Mouse (Mus musculus) adrenal gland, postnatal 25 days (tissue): ENCODE measurements around the gene Ptprb. TPM values are rescaled to one million over a fixed set of nuclear protein-coding genes. Genes with fewer than 3 reads are reported as not detected.

ENCODE experiments used
- DNase-seq: peaks from one replicate; pipeline ENCODE4 v3.0.0; 2021; ENCODE audit warnings: mixed read lengths
- long read RNA-seq: library from polyadenylated mRNA; stranded (forward); transcript quantifications from one replicate; pipeline ENCODE4 v2.0.0, GENCODE M21; 2021
- total RNA-seq: library from RNA; stranded (reverse); gene quantifications from 2 replicates; pipeline ENCODE4 v1.2.3, GENCODE M21; 2021

Ptprb gene
- total RNA-seq = 32.8 and 42.3 TPM in 2 replicates
- long read RNA-seq, partial matches to known transcripts = 1 of 10 reads
- long read RNA-seq, other reads (novel, unspliced or antisense) = 9 of 10 reads

DNA sequence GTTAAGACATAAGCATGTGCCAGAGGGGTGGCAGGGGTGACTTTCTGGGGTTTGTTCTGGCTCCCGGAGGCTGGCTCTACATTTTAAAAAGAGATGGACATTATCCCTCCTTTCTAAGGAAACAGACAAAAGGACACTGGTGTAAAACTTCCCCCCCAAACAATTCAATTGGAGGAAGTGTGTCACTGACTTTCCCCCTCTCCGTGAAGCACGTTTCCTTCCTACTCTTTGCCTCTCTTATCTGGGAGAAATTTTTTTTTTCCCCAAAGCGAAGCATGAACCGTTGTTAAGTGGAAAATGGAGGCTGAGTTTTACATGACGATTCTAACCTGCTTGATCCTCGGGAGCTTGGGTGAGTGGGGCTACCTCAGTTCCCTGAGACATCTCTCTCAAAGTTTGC, at the start of gene Ptprb:
Gene Ptprb, plus strand, starts transcription at position 244 of the 400 bp plus-strand sequence.
- DNase-seq = no peak

DNA sequence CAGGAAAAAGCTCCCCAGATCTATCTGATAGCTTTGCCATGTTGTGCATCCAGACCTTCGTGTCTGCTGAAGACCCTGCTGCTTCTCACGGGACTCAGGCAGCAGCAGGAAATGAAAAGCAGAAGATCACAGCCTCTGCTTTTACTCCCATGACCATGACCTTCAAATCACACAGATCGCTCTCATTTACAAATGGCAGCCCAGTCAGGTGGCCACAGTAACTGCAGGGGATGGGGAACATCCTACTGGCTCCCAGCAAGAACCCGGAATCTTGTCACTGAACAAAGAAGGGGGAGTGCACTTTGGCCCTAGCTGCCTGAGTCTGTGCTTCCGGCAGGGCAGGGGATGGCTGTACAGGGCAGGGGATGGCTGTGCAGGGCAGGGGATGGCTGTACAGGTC, 40.0 kb upstream of the Ptprb start:
- no peak for DNase-seq

DNA sequence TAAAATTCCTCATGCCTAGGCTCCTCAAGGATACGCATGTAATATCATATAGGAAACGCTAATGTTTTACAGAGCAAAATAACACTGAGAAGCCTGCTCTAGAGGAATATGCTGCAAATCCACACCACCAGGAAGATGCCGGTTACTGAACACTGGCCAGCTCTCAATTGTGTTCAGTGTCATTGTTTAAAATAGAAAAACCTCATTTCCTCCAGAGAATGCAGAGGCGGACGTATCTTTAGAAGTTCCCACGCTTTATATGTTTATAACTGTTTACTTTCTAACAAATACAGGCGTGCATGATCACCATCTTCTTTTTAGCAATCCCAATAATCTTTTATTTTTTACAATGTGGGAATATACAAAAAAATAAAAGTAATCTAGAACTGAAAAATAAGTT, 33.1 kb upstream of the Ptprb start:
- no peak for DNase-seq

DNA sequence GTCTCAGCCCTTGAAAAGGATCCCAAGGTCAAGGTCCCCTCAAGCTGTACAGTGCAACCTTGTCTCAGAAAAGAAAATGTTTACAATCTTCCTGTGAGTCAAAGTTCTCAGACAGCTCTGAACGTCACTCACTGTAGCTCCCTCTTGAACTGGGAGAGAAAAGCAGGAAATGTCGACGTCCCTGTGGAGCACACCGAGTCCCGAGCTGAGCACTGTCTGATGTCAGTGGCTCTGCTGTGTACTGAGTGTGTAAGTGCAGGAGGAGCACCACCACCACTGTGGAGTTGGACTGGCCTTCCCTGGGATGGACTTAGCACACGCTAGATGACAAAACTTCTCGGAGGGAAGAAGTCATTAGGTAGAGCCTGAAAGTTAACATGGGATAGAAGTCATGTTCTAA, 31.9 kb upstream of the Ptprb start:
- no peak for DNase-seq

DNA sequence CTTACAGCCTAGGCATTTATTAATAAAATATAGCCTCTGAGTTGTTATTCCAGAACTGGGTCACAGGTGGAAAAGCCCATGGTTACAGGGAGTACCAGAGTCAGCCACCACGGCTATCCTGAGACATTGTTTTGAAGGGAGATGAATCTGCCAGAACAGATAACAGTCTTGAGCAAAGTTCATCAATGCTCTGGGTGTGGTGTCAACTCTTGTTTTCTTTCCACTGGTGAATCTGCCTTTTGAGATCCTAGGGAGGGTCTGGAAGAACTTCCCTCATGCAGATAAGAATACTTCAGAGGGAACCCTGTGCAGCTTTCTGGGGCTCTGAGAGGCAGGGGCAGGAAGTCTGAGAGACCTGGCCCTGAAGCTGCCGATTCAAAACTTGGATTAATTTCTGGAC, 29.7 kb upstream of the Ptprb start:
- DNase-seq = no peak

DNA sequence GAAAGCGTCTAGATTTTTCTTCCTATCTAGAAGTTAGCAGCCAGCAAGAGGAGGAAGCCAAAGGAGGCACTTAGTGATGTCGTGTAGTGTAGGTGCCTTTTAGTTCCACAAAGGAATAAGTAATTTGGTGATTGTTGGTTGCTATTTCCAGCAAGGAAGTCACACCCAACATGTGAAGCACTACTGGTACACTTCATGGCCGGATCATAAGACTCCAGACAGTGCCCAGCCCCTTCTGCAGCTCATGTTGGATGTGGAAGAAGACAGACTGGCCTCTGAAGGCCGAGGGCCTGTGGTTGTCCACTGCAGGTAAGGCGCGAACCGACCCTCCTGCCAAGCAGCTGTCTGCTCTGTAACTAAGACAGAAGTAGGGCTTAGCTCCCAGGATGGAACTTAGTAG, 22.7 kb upstream of the Ptprb start:
- DNase-seq = no peak

DNA sequence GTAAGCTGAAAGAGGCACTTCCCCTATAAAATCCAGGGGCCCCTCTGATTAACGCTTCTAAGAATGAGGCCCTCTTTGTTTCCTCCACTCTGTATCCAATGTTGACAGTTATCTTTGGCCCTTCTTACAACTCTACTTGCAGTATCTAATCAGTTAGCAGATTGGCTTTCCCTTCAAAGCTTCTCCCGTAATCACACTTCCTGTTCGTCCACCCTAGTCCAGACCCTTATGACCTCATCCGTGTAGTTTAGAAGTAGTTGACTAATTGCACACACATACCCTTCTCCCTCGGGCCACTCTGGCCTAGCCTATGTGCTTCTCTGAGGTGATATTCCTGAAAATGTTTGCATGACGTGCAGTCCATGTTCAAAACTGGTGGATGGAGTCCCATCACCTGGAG, 21.4 kb upstream of the Ptprb start:
- DNase-seq = no peak

DNA sequence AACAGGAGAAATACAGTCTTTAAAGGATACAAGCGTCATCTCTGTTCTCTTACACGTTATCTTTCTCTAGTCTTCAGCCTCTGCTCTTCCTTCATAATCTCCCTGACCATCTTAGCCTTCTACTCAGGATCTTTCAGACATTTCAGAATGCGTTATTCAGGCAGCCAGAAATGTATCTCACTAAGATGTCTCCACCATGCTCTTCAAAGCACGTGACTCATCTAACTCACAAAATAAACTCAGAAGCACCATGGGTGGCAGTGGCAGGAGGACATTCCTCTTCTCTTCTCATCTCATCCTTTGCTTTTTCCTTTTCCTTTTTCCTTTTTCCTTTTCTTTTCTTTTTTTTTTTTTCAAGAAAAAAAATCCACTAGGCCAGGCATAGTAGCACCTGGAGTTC, 16.0 kb upstream of the Ptprb start:
- no peak for DNase-seq

DNA sequence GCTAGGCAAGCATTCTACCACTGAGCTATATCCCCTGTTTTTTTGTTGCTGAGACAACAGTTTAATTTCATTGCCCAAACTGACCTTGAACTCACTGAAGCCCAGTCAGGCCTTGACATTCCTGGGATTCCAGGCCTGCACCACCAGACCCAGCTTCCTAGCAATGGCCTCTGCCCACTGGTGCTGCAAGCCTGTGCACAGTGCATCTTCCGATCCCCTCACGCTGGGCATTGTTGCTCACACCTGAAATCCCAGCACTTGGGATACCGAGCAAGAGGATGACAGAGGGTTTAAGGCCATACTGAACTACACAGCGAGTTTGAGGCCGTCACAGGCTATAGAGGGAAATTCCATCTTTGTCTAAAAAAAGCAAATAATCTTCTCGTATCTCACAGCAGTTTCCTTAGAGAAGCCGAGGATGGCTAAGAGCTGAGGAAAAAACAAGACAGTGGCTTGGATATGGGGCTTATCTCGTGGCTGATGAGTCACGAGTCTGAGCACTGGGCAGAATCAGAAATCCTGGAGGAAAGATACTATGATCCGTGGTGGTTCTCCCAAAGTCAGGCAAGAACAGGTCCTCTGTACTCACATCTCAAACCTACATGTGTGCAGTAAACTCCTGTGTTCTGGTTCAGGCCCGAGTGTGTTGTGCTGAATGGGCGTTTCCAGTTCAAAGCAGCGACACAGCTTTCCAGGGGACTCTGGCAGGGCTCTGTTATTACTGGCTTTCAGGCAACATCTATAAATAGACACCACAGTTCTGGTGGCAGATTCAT, 14.5 kb upstream of the Ptprb start:
- peak; percentile 22 for DNase-seq

DNA sequence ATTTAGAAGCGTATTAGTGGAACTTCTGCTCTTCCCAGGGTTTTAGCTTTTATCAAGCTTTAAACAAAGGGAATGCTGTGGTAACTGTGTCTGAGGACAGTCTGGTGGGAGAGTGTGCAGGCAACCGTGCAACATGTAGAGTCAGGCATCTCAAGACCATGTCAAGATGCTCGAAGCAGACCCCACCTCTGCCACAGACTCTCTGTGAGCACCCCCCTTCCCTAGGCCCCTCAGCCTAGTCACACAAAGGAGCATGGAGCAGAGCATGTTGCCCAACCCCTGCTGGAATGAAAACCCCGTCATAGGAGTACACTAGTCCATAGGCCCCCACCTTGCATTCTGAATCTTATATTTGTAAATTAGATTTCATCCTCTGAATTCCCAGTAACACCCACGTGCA, 13.8 kb upstream of the Ptprb start:
- no peak for DNase-seq

DNA sequence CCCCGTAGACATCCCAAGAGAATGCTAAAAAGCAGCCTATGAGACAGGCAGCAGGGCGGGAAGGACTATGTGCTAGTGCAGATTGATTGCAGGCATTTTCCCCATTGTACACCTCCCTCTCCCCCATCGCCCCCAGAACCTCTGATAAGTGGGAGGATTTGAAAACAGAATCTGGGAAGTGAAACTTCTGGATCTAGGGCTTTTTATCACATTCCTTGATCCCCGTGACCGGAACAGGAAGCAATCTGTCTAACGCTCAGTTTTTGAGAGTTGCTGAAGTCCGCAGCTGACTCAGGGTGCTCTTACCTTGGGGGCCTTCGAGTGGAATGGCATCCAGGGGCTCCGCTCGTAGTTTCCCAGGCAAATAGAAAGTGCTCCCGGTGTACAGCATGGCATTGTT, 10.8 kb upstream of the Ptprb start:
- no peak for DNase-seq

DNA sequence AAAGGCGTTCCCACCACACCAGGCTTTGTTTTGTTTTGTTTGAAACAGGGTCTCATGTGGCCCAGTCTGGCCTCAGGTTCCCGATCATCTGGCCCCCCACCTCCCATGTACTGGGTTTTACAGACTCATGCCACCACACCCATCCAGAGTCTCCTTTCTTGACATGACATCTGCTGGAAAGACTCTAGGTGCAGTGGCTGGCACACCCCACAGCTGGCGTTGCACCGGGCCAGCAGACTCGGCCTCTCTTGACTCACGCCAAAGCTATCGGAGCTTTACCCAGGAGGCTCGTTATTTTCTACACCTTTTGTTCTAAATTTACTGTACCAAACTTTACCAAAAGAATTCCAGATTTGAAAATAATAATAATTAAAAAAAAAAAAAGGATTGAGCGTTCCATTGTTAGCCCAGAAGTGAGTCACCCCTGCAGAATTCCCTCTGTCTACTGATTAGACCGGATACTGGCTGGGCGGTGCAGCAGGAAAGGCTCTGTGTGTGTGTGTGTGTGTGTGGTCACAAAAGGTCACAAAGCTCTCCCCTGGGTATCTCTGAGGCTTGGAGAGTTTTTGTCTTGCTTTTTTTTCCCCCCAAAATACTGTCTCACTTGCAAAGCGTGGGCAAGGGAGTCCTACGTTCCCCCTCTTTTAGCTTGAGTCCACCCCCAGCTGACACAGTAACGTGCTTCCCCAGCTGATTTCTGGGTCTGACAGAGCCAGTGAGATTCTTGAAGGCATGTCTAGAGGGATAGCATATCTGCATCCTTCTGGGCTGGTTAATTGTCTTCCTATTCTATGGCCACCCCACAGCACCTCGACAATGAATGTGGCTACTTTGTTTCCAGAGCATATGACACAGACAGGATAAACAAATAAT, 8.5 kb upstream of the Ptprb start:
- DNase-seq = peak; percentile 40

DNA sequence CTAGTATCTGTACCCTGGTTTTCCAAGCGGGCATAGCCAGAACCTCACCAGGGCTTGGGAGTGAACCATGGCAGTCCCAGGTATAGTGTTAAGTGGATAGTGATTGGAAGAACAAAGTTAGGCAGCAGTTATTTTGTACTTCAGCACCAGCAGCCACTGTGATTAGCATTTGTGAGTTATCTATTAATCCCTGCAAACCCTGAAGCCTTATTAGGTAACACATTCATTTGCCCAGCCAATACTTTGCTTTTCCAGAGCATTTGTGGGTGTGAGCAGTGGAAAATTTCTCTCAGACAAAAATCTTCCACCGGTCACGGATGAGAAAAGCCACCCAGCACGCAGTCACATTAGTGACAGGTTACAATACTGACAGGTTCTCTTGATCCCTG, 7.9 kb upstream of the Ptprb start:
- no peak for DNase-seq

DNA sequence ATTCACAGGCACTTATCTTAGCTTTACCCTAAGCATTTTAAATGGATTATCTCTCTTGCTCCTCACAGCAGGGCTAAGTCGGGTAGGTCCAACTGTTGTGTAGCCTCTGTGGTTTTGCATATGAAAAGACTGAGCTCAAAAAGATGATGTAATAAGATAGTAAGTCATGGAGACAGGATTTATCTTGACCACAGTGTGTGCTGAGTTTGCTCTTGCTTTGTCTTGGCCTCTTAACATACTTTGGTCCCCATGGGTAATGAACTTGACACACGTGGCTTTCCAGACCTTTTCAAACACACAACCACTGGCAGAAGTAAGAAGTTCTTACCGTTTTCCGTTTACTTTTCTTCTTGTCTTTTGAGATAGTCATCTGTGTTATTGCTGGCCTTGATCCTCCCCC, 7.0 kb upstream of the Ptprb start:
- no peak for DNase-seq

DNA sequence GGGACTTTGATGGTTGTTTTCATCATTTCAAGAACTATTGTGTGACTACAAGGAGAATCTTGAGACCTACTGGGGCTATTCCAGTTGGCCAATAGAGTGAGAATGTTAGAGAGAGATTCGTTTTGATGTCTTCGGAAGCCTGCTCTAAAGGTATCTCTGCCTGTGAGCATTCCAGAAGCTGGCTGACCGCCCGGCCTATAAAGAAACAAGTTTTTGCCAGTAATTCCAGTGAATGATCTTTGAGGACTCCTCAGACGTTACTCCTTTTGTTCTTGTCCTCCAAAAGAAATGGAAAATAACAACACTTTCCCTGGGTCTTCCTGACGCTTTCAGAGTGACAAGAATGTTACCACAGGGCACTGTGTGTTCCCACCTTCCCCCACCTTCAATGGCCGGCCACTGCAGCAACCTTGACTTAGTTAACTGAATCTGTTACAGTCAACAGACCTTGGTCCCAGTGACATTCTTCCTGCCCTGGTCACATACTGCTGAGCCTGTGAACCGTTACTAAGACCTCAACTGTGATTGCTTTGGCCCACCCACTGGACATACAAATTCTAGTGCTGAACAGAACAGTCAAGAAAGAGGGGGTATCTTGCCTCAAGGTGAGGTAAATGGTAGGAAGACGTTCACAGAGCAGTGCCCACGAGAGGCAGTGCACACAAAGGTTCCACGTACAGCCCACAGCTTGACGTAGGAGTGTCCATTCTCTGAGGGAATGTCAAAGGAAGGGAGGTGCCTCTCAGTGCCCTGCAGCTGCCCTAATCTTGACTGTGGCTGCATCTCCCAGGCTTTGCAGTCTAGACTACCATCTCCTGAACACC, 4.5 kb upstream of the Ptprb start:
- no peak for DNase-seq

DNA sequence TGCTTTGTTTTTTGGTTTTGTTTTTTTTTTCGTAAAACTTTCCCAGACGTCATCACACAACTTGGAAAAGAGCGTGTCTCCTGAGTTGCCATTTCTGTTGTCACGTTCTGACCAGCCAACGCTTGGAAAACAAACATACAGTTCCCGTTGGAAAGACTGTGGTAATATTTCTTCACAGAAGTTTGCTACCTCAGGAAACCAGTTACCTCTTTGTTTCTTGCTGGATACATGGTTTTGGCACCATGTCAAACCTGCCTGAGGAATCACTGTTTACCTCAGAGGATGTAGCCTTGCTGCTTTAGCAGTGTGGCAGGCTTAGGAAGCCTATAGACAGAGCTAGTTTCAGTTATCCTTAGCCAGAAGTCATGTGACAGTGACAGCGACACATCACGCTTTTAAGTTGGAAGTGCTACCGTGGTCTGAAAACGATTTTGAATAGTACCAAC, 3.8 kb upstream of the Ptprb start:
- no peak for DNase-seq

DNA sequence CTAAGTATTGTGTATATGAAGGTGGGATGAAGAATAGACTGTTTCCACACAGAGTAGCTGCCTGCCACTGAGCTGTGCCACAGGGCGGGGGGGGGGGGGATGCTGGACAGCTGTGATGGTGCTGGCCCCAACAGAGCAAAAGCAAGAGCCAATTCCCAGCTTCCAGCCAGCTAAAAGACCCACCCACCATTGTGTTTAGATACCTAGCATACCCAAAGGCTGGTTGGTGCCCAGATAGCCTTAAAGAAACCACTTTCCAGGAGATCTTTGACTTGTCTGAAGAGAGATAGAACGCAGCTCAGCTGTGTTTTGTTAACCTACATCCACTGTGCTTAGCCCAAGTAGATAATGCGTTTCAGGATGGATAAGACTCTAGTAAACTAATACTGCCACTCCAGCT, 3.2 kb upstream of the Ptprb start:
- no peak for DNase-seq

DNA sequence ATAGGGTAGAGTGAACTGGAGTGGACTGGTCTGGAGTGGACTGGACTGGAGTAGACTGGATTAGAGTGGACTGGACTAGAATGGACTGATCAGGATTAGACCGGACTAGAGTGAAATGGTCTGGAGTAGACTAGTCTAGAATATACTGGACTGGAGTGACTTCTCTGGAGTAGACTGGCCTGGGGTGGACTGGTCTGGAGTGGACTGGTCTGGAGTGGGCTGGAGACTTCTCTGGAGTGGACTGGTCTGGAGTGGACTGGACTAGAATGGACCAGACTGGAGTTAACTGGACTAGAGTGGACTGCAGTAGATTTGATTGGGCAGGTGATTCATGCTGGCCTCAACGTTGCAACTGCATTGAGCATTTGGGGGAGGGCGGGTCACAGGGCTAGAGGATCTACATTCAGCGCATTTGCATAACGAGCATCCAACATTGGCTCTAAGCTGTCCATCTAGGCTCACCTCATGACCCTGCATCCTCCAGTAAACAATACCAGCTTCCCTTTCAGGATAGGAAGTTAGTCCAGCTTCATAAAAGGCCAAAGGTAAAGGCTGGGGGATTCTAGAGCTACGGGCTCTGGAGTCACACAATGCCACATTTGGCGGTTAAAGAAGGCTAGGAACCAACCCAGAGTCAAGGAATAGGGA, 11.5 kb downstream of the Ptprb start:
- no peak for DNase-seq

DNA sequence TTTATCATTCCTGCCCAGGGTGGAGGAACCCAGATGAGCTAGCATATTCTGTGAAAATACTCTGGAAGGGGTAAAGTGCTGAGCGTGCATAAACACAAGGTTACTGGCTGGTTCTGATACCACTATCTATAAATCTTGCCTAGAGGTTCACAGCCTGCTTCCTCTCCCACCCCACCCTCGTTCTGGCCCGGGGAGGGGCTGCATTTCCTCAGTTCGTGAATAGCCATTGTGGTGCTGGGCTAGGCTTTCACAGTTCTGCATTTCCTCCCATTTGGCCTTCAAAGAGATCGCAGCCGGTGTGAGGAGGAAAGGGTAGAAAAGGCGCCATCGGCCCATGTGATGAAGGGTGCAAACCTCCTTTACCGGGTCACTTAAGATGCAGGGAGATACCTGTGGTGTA, 12.8 kb downstream of the Ptprb start:
- peak; percentile 24 for DNase-seq

DNA sequence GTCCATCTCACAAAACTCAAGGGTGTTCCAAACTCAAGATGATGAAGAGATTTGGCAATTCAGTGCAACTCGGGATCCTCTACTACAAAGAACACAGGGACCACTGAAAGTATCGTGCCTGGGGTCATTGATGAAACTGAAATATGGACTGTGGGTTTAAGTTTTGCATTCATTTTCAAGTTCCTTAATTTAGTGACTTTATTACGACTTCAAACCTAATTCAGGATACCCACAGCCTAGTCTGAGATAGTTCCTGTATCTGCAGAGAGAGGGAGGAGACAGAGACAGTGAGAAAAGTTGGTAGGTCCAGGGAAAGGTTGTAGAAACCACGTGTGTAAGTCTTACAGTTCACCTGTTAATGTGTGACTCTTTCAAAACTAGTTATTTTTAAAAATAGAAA, 15.2 kb downstream of the Ptprb start:
- DNase-seq = no peak

DNA sequence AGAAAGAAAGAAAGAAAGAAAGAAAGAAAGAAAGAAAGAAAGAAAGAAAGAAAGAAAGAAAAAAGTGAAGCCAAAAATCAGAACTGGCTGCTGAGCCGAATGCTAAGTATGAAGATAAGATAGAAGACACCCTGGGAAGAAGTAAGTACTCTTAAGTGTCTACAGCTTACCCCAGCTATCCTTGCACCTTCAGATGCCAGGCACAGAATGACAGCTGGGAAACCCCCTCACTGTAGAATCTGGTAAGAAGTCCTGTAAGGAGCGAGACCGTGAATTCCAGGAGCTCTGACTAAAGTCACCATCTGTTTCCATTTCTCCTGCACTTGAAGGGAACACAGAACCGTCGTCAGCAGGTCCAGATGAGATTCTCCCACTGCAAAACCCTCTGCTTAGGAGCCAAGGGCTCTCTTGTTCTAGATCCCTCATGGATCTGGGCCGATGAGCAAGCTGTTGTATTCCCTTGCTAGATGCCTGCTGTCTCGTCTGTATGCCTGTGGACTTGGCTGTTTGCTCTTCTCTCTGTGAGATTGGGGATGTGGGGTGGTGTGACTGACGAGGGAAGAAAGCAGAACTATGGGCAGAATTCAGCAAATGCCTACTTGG, 15.9 kb downstream of the Ptprb start:
- no peak for DNase-seq

DNA sequence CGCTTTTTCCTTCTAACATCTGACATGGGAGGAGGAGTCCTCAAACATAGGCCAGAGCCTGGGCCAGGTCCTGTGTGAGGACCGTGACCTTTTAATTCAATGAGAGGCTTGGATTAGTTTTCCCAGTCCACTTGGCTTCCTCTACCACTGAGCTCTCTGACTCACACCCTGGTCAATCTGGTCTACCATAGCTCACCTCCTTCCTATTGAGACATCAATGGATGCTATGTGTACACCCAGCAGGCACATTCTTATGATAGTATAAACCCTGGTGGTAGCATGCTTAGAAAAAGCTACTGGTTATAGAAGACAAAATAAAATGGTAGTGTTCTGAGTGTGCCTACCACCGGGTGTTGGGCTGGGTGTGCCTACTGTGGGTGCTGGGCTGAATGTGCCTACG, 21.1 kb downstream of the Ptprb start:
- no peak for DNase-seq
